Mouse (Mus musculus) gastrocnemius, postnatal 4 days (tissue): ENCODE measurements around the gene Prss36. TPM values are rescaled to one million over a fixed set of nuclear protein-coding genes. Genes with fewer than 3 reads are reported as not detected.
A peak's percentile ranks its signal among the peaks of the same experiment; 100 is the strongest.

Experiments
- DNase-seq, 2 experiments: peaks; one replicate each; pipeline ENCODE4 v3.0.0; 2021 to 2022; ENCODE audit warnings: low spot score in 2 of 2, mixed read lengths in 2 of 2
- total RNA-seq, 2 experiments: library from RNA; stranded (reverse); gene quantifications; 2 replicates each; pipeline ENCODE4 v1.2.3; 2021

The Prss36 gene
- total RNA-seq, 2 experiments from 2014 or later, result 7.6 to 8.9 TPM

- peak; percentile 96 for DNase-seq
These were observed 11.3 kb downstream of the Prss36 start for GRCm38 (mm10) chr7:127935028-127935722.

DNA sequence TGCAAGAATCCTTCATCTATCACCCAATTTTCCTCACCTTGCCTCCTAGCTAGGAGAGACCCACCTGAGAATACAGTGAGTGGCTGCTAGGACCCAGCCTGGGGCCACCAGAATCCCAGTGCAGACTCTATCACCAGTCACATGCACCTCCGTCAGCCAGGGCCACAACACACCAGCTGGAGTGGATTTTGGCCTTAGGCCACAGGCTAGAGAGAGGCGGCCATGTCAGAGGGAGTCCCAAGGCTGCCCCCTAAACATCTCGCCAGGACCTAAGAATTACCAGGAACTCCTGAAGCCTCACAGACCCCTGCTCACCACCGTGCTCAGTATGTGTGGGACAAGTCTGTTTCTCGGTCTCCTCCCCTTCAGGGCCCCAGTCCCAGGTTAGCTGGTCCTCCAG is 12.4 kb downstream of the Prss36 start:
- DNase-seq, result no peak

DNA sequence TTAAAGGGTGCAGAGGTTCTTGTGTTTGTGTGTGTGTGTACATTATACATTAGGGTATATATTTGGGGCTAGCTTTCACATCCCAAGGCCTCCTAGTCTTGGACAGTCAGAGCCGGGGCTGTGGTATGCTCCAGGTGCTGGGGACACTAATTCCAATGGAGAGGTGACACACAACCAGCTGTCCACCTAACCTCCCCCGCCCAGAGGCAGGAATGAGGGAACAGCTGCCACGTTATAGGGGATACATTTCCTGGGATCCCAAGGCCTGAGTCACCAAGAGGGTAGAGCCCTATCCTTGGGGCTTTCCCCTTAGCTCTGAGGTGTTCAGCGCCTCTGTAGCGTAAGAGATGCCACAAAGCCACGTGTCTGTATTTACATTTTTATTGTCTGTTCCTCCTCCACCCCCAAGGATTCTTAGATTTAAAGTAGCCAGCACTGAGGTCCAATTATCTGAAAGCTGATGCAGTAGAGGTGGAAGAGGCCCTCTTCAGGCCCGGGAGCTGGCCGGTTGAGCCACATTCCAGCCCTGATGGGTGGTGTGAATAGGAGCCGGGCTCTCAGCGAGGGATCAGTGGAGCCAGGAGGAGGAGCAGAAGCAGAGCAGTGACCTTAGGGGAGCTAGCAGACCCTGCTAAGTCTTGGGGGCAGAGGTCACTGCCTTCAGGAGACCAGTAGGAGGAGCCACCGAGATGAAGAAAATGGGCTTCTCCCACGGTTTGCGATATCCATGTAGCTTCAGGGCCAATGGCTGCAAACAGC is 14.1 kb downstream of the Prss36 start:
- no peak for DNase-seq

DNA sequence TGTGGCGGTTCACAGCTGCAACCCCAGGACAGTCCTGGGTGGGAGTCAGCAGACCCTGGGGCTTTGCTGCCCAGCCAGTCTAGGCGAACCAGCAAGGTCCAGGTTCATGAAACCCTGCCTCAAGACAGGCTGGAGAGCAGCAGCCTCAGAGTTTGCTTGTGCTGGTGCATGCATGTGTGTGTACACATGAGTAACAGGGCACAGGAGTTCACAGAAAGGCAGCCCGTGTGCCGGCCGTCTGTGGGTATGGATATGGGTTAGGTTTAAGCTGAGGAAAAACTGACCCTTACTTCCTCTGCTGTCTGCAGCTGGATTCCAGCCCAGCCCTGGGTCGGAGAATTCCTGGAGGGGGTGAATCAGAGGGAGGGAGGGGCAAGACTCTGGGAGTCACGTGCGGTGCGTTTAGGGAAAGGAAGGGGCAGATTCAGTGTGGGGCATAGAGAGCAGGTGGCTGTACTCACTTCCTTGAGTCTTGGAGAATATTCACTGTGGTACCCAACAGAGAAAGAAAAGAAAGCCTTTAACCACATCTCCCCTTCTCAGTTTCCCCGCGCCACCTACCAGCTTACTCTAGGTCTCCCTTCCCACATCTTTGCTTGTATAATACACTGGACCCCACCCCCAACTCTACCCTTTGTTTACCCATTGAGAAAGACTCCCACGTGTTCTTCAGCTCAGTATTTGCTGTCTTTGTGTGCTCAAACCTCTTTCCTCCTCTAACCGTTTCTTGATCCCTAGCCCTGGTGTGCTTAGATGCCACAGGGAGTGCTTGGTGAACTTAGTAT is 15.0 kb downstream of the Prss36 start:
- no peak for DNase-seq

DNA sequence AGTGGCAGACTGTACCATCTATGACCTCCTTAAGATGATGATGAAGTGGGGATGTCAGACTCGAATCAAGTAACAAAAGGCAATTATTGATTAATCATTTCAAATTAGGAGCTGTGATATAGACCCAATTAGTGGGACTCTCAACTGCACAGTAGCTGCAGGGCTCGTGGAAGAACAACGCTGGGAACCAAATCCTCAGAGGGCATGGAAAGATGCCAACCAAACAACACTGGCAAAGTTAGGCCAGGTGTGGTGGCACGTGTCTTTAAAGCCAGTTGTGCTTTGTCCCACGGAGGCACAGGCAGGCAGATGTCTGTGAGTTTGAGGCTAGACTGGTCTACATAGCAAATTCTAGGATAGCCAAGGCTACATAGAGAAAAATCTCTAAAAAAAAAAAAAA is 15.9 kb downstream of the Prss36 start:
- DNase-seq, result no peak

- DNase-seq, result no peak
These were observed 16.6 kb downstream of the Prss36 start, which contains the start of gene Prss8 for GRCm38 (mm10) chr7:127929923-127930322. Prss8 (minus strand) TSS chr7:127930104.

DNA sequence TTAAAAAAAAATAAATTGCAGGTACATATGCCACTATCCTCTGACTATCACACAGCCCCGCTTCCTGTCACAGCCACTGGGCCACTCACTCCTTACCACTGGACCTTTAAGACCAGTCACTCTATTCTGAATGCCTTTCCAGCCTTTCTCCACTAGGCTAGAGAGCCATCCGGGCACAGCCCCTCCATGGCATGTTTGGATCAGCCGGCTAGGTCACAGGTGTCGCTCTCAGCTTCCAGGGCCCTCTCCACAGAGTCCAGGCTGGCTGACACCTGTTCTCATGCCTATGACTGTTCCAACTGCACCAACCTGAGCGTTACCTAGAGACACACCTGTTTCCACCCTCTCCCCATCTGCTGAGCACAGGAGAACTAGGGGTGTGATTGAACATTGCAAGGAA is 17.9 kb downstream of the Prss36 start:
- no peak for DNase-seq

DNA sequence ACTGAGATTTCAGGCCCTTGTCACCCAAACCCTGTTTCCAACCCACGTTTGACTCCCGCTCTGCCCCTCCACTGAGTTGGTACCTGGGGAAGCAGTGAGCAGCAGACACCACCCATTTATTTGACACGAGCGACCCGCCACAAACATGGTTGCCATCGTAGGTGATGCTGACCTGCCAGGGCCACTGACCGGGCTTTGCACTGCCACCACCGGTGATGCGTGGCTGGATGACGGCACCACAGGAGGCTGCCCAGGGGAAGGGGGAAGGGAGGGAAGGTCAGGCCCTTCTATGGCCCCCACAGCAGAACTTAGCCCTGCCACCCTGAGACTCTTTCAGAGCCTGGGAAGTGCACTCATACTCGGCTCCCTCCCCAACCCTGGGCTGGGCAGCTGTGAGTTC is 18.8 kb downstream of the Prss36 start:
- DNase-seq, result no peak

DNA sequence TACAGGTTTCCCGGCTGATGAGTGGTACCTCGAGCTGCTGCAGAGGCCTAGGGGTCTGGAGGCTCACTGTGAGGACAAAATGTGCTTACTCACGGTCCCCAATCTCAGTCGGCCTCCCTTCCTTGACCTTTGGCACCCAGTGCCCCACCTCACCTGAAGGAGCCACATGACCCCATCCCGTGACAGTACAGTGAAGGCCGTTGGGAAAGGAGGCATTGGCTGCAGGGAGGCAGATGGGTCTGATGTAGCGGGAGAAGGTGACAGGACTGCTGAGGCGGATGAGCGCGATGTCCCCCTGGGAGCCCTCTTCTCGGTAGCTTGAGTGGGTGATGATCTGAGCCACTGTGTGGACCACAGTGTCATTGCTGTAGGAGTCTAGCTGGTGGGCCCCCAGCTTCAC is 19.7 kb downstream of the Prss36 start:
- DNase-seq, result no peak

- no peak for DNase-seq
These were observed 20.5 kb downstream of the Prss36 start for GRCm38 (mm10) chr7:127926066-127926465.

GRCm38 (mm10) chr7:127925252-127925651 is 21.3 kb downstream of the Prss36 start:
- DNase-seq, result no peak

DNA sequence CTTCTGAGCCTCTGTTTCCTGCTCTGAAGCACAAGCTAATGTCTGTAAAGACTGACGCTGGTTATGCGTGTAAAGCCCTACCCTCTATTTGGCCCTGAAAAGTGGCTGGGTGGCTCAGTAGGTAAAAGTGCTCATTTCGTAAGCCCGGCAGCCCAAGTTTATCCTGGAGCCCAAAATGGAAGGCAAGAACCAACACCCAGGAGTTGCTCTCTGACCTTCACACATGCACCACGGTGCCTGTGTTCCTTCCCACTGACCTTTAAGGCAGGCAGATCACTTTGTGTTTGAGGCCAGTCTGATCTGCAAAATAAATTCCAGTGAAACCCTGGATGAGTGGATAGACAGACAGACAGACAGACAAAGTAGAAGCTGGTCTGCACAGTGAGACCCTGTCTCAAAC is 22.8 kb downstream of the Prss36 start:
- no peak for DNase-seq

DNA sequence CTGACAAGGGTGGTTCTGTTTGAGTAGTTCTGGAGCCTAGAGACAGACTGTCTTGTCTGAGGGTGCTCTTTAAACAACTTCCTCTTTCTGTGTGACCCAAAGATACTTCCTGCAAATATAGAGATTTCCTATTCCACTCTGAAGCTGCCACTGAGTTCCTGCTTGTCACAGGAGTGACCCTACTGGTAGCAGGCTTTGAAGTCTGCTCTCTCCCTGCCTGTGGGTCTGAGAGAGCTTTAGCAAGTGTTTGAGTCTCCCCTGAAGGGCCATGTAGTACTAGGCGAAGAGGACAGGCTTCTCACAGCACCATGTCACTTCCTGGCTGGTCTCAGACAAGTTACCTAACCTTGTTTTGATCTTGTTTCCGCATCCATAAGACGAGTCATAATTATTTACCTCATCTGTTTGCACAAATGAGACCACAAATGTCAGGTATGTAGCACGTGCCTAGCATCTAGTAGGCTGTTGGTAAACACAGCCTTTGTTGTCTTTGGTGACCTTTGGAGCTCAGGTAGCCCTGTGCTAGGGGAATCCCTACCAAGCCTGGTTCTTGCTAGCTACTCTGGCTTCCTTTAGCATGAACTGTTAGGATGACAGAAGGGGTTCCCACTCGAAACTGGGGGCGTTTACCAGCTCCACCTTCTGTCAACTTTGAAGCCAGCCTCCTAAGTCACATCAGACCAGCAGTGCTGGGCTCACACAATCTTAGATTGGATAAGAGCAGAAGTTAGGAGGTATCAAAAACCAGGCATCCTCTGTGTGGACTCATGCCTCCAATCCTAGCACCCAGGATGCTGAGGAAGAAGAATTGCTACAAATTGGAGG is 23.9 kb downstream of the Prss36 start:
- DNase-seq, result no peak

DNA sequence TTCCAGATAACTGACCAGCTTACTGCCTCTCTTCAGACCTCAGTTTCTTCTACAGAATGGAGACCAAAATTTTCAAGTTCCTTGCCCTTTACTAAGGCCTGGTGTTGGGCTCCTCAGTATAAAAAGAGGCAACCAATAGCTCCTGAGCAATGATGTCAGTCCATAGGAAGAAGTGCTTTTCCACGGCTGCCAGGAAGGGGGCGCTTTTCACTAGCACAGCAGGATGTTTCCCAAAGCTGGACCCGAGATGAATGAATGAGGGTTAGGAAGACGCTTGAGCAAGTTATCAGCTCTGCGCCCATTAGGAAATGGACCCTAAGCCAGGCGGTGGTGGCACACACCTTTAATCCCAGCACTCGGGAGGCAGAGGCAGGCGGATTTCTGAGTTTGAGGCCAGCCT is 25.0 kb downstream of the Prss36 start:
- DNase-seq, result no peak

- no peak for DNase-seq
These were observed 27.2 kb downstream of the Prss36 start for GRCm38 (mm10) chr7:127919290-127919689.

GRCm38 (mm10) chr7:127918203-127918602 is 28.3 kb downstream of the Prss36 start:
- DNase-seq, result no peak

- no peak for DNase-seq
These were observed 31.2 kb downstream of the Prss36 start for GRCm38 (mm10) chr7:127915293-127915692.

DNA sequence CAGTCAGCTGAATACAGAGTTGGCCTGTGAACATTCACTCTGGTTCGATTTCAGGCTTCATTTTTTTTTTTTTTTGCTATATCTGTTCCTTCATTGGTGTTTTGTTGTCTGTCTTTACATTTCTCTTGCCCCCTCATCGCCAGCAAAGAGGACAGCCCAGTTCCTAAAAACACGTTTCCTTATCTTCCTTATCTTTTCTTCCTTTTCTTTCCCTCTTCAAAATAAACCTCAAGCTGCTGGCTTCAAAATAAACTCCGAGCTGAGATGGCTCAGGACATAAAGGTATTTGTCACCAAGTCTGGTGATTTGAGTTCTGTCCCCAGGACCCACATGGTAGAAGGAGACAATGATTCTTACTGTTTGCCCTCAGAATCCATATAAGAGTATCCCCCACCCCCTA is 33.6 kb downstream of the Prss36 start:
- DNase-seq, result no peak

- DNase-seq, result peak; percentile 74 to 87
These were observed 34.2 kb downstream of the Prss36 start, which contains the start of gene Kat8 for GRCm38 (mm10) chr7:127912190-127912871. Kat8 (plus strand) TSS chr7:127912516.

- DNase-seq, result no peak
These were observed 37.9 kb downstream of the Prss36 start for GRCm38 (mm10) chr7:127908656-127909055.
